ENCODE assay signal across 16 mouse cellular contexts in genomic region chr7:109848867-109849733, GRCm38 (mm10). TPM values are rescaled to one million over a fixed set of nuclear protein-coding genes. Genes with fewer than 3 reads are reported as not detected.
A peak's percentile ranks its signal among the peaks of the same experiment; 100 is the strongest.
DNase-seq lines count a peak whose midpoint lies in the region; ATAC-seq lines count a peak whose summit lies in the region.
"Had no signal": no experiment of that assay in that cellular context is flagged by ENCODE, and none has a peak within 500 bp of the region (broad histone marks: within the 10 kb centered on the region; RNA-seq: fewer than 3 reads in every experiment).

No protein-coding gene starts in this region.

- no peaks in the 10 kb centered on the region for H3K36me3 ChIP-seq in neural tube, embryonic 11.5 days (ENCODE audit: control insufficient read depth, insufficient read depth, low read length)
- H3K36me3 ChIP-seq in neural tube, embryonic 15.5 days, result no peaks in the 10 kb centered on the region
- no peaks in the 10 kb centered on the region for H3K36me3 ChIP-seq in hindbrain, embryonic 15.5 days
- H3K36me3 ChIP-seq: limb, embryonic 15.5 days had no signal

- no peak for ATAC-seq in neural tube, embryonic 11.5 days (ENCODE audit: insufficient read depth, low FRiP score, low TSS enrichment)
- ATAC-seq in neural tube, embryonic 15.5 days (ENCODE audit: low FRiP score), result no peak
- peak; percentile 68; the same call in 1 of the 2 replicates for ATAC-seq in hindbrain, embryonic 15.5 days (ENCODE audit: low FRiP score, low read depth)

- 0 out of 2 replicates have a peak overlapping the region, but pooled peaks have one; percentile 18 for H3K9ac ChIP-seq in neural tube, embryonic 11.5 days (ENCODE audit: low read length)
- no peak overlapping the region for H3K9ac ChIP-seq in neural tube, embryonic 15.5 days (replicated peaks)
- H3K9ac ChIP-seq in hindbrain, embryonic 15.5 days, result no peak overlapping the region
- H3K9ac ChIP-seq: limb, embryonic 15.5 days; lung, embryonic 14.5 days; neural tube, embryonic 12.5 days had no signal

- peak; percentile 41 for DNase-seq in embryo, embryonic 10 days (ENCODE audit: low spot score)
- no peak for DNase-seq in embryo, embryonic 11 days
- no peak for DNase-seq in neural tube, embryonic 11.5 days (ENCODE audit: low spot score)
- no peak for DNase-seq in left cerebral cortex, postnatal 10 days (ENCODE audit: extremely low spot score in 1 of 2, low spot score in 2 of 2)
- no peak for DNase-seq in ovary, postnatal 36 days (ENCODE audit: low spot score)
- no peak for DNase-seq in gastrocnemius, adult 8-10 months (ENCODE audit: low spot score in 2 of 2)
- DNase-seq: adrenal gland, postnatal 14 days; kidney, adult 11 months; kidney, postnatal 36 days; lung, embryonic 14.5 days; thymus, adult 2 months had no signal

- H3K9me3 ChIP-seq in neural tube, embryonic 11.5 days (ENCODE audit: control insufficient read depth, low read length), result no peaks in the 10 kb centered on the region
- H3K9me3 ChIP-seq in neural tube, embryonic 15.5 days (replicated peaks), result no peaks in the 10 kb centered on the region
- H3K9me3 ChIP-seq in hindbrain, embryonic 15.5 days, result no peaks in the 10 kb centered on the region
- H3K9me3 ChIP-seq: limb, embryonic 15.5 days; neural tube, embryonic 12.5 days had no signal

- 39% methylated on average over 11 of the region's 11 CpGs for WGBS in neural tube, embryonic 11.5 days
- 36% methylated on average over 11 of the region's 11 CpGs for WGBS in neural tube, embryonic 15.5 days
- 33% methylated on average over 11 of the region's 11 CpGs for WGBS in hindbrain, embryonic 15.5 days

- no peak overlapping the region for H3K4me2 ChIP-seq in neural tube, embryonic 11.5 days (ENCODE audit: low read depth)
- no peak overlapping the region for H3K4me2 ChIP-seq in neural tube, embryonic 15.5 days
- H3K4me2 ChIP-seq in hindbrain, embryonic 15.5 days, result no peak overlapping the region
- H3K4me2 ChIP-seq: limb, embryonic 15.5 days; lung, embryonic 14.5 days; neural tube, embryonic 12.5 days had no signal

- no peak overlapping the region for H3K27ac ChIP-seq in neural tube, embryonic 11.5 days (ENCODE audit: low read depth, low read length)
- no peak overlapping the region for H3K27ac ChIP-seq in neural tube, embryonic 15.5 days (replicated peaks)
- H3K27ac ChIP-seq in hindbrain, embryonic 15.5 days (replicated peaks), result no peak overlapping the region
- H3K27ac ChIP-seq: limb, embryonic 15.5 days; neural tube, embryonic 12.5 days had no signal

- H3K4me3 ChIP-seq in neural tube, embryonic 11.5 days (ENCODE audit: low read depth, low read length), result no peak overlapping the region
- no peak overlapping the region for H3K4me3 ChIP-seq in neural tube, embryonic 15.5 days (replicated peaks)
- no peak overlapping the region for H3K4me3 ChIP-seq in hindbrain, embryonic 15.5 days
- H3K4me3 ChIP-seq: limb, embryonic 15.5 days; megakaryocyte, embryonic 14.5 days; neural tube, embryonic 12.5 days had no signal

- peaks cover 19% of the 10 kb centered on the region for H3K4me1 ChIP-seq in neural tube, embryonic 11.5 days (ENCODE audit: control insufficient read depth, insufficient read depth, low read length)
- peaks cover 12% of the 10 kb centered on the region for H3K4me1 ChIP-seq in neural tube, embryonic 15.5 days
- peaks cover 15% of the 10 kb centered on the region; the same call in 1 of the 2 replicates for H3K4me1 ChIP-seq in hindbrain, embryonic 15.5 days (replicated peaks)

- H3K27me3 ChIP-seq in neural tube, embryonic 11.5 days (ENCODE audit: control insufficient read depth, insufficient read depth, low read length), result no peaks in the 10 kb centered on the region
- H3K27me3 ChIP-seq in neural tube, embryonic 15.5 days (replicated peaks), result no peaks in the 10 kb centered on the region
- no peaks in the 10 kb centered on the region for H3K27me3 ChIP-seq in hindbrain, embryonic 15.5 days
- H3K27me3 ChIP-seq: limb, embryonic 15.5 days; neural tube, embryonic 12.5 days had no signal

- intact Hi-C loops in left cerebral cortex, postnatal 10 days (cut with DNase I), result no loop called here

RNA-seq across cellular contexts. Expression of gene Scube2, which starts 16.4 kb away (rescaled TPM):
- polyA plus RNA-seq in neural tube, embryonic 11.5 days (2014; fragmentation: Nextera tagmentation; extraction: Ambion mirVana), result 19.4 and 22.1 TPM in 2 replicates
- polyA plus RNA-seq in neural tube, embryonic 15.5 days (2015; fragmentation: Nextera tagmentation; extraction: Ambion mirVana), result 3.2 and 3.5 TPM in 2 replicates
- 2.1 and 3.3 TPM in 2 replicates for polyA plus RNA-seq in hindbrain, embryonic 15.5 days (2015; fragmentation: Nextera tagmentation; extraction: Ambion mirVana)
- total RNA-seq in left cerebral cortex, postnatal 10 days (2021), result 1 to 10 TPM in 1 of 2 experiments, under 1 TPM in 1; 0.79 to 1.1 TPM
- 1 to 10 TPM in 2 of 4 experiments, under 1 TPM in 2; 0.87 to 1.9 (median 1.3) TPM for total RNA-seq in gastrocnemius, adult 8-10 months (2022)
